Mouse (Mus musculus) liver, adult 2 months (tissue): ENCODE results near the gene Aqp7.

Experiments used
- CTCF ChIP-seq: fragments of 200-500 bp; IDR thresholded peaks from 2 replicates; pipeline ENCODE4 v1.5.1; 2011; ENCODE audit warnings: low read depth, low read length, control low read depth
- POLR2A ChIP-seq: fragments of 200-500 bp; IDR thresholded peaks from 2 replicates; pipeline ENCODE4 v1.6.1; 2011; ENCODE audit warnings: low read length, control low read depth; ENCODE audit not compliant: insufficient read depth; ENCODE audit errors: extremely low read depth

- peak; percentile 67 for TF ChIP-seq CTCF
- TF ChIP-seq POLR2A: no peak
These were observed 16.1 kb upstream of the Aqp7 start for GRCm38 (mm10) chr4:41063894-41064673.
